Mouse (Mus musculus) heart, embryonic 12.5 days (tissue): Measurements from ENCODE around the gene Slc46a3. TPM values are rescaled to one million over a fixed set of nuclear protein-coding genes. Genes with fewer than 3 reads are reported as not detected.
"Not testable (repeated sequence)": the region's sequence is repeated elsewhere in the genome, so short reads cannot be mapped to it uniquely, and the experiment has no call there.

Source experiments
- ATAC-seq: fragments of 200-750 bp; cut with Nextera tagmentation; 2 replicates; pipeline ENCODE4 v1.8.0; 2017; ENCODE audit warnings: moderate TSS enrichment, moderate library complexity; ENCODE audit not compliant: insufficient number of reproducible peaks, low FRiP score
- H3K27ac ChIP-seq: fragments of 300-500 bp; sonication (generic); 2 replicates; pipeline ENCODE4 v1.5.1; 2016; ENCODE audit warnings: mild to moderate bottlenecking, moderate library complexity; ENCODE audit not compliant: poor library complexity, severe bottlenecking
- H3K27me3 ChIP-seq: fragments of 300-500 bp; sonication (generic); replicated peaks from 2 replicates; pipeline ENCODE4 v1.6.1; 2016; ENCODE audit warnings: mild to moderate bottlenecking, moderate library complexity
- H3K36me3 ChIP-seq: fragments of 300-500 bp; sonication (generic); 2 replicates; pipeline ENCODE4 v1.6.1; 2016; ENCODE audit warnings: mild to moderate bottlenecking, moderate library complexity
- H3K4me1 ChIP-seq: fragments of 300-500 bp; sonication (generic); replicated peaks from 2 replicates; pipeline ENCODE4 v1.6.1; 2016; ENCODE audit warnings: mild to moderate bottlenecking
- H3K4me2 ChIP-seq: fragments of 300-500 bp; sonication (generic); 2 replicates; pipeline ENCODE4 v1.6.1; 2016; ENCODE audit warnings: mild to moderate bottlenecking, moderate library complexity
- H3K4me3 ChIP-seq: fragments of 300-500 bp; sonication (generic); 2 replicates; pipeline ENCODE4 v1.5.1; 2016; ENCODE audit warnings: mild to moderate bottlenecking
- H3K9ac ChIP-seq: fragments of 300-500 bp; sonication (generic); 2 replicates; pipeline ENCODE4 v1.6.1; 2016; ENCODE audit warnings: mild to moderate bottlenecking, moderate library complexity
- H3K9me3 ChIP-seq: fragments of 300-500 bp; sonication (generic); replicated peaks from 2 replicates; pipeline ENCODE4 v1.6.1; 2016; ENCODE audit warnings: mild to moderate bottlenecking, moderate library complexity
- WGBS: fragments of 180-500 bp; shearing (Covaris S2); methylation state at CpG from one replicate; pipeline ENCODE4 v1.1.7; 2016; 5-methylcytosine and 5-hydroxymethylcytosine counted together
- polyA plus RNA-seq: library from polyadenylated mRNA; unstranded; fragments of >200 nt; fragmentation: Nextera tagmentation; extraction: Ambion mirVana; gene quantifications from 2 replicates; pipeline ENCODE4 v1.2.1, GENCODE M21; 2016

The Slc46a3 gene
- polyA plus RNA-seq, 1 experiment from 2014 or later: 2.8 TPM

- Histone ChIP-seq H3K4me3 (no peak overlapping the region), H3K36me3 (no peaks in the 10 kb centered on the region), H3K27me3 (no peaks in the 10 kb centered on the region), H3K9ac (no peak overlapping the region), H3K4me1 (peaks cover 6% of the 10 kb centered on the region), H3K27ac (no peak overlapping the region), H3K4me2 (no peak overlapping the region), H3K9me3 (0 out of 2 replicates have a peak, but pooled peaks cover 6% of the 10 kb centered on the region)
- ATAC-seq: no peak
- WGBS: 78% methylated on average over 5 of the region's 5 CpGs
These were observed 17.1 kb upstream of the Slc46a3 start for GRCm38 (mm10) chr5:147911744-147912143.

- no peak for ATAC-seq
- no peak overlapping the region for H3K9ac ChIP-seq
- H3K36me3 ChIP-seq: no peaks in the 10 kb centered on the region
- WGBS: 72% methylated on average over 12 of the region's 12 CpGs
- H3K4me3 ChIP-seq: no peak overlapping the region
- H3K9me3 ChIP-seq: 0 out of 2 replicates have a peak, but pooled peaks cover 6% of the 10 kb centered on the region
- H3K4me1 ChIP-seq: peaks cover 6% of the 10 kb centered on the region
- no peak overlapping the region for H3K27ac ChIP-seq
- H3K27me3 ChIP-seq: no peaks in the 10 kb centered on the region
- H3K4me2 ChIP-seq: no peak overlapping the region
These were observed 16.3 kb upstream of the Slc46a3 start for GRCm38 (mm10) chr5:147910807-147911509.

GRCm38 (mm10) chr5:147907851-147908250, 13.2 kb upstream of the Slc46a3 start:
- Histone ChIP-seq H3K4me1 (no peaks in the 10 kb centered on the region), H3K9ac (no peak overlapping the region), H3K4me2 (no peak overlapping the region), H3K27me3 (no peaks in the 10 kb centered on the region), H3K27ac (no peak overlapping the region), H3K36me3 (no peaks in the 10 kb centered on the region), H3K9me3 (0 out of 2 replicates have a peak, but pooled peaks cover 6% of the 10 kb centered on the region), H3K4me3 (no peak overlapping the region)
- 91% methylated on average over 8 of the region's 8 CpGs for WGBS
- no peak for ATAC-seq

GRCm38 (mm10) chr5:147907144-147907543, 12.5 kb upstream of the Slc46a3 start:
- H3K9me3 ChIP-seq: 0 out of 2 replicates have a peak, but pooled peaks cover 6% of the 10 kb centered on the region
- no peak overlapping the region for H3K9ac ChIP-seq
- H3K36me3 ChIP-seq: no peaks in the 10 kb centered on the region
- no peaks in the 10 kb centered on the region for H3K4me1 ChIP-seq
- no peak overlapping the region for H3K4me2 ChIP-seq
- no peak for ATAC-seq
- H3K27me3 ChIP-seq: no peaks in the 10 kb centered on the region
- no peak overlapping the region for H3K4me3 ChIP-seq
- WGBS: 62% methylated on average over 10 of the region's 11 CpGs
- no peak overlapping the region for H3K27ac ChIP-seq

GRCm38 (mm10) chr5:147903166-147903565, 8.6 kb upstream of the Slc46a3 start:
- WGBS: 74% methylated on average over 9 of the region's 9 CpGs
- ATAC-seq: no peak

GRCm38 (mm10) chr5:147902008-147902757, 7.6 kb upstream of the Slc46a3 start:
- H3K27ac ChIP-seq: no peak overlapping the region
- ATAC-seq: no peak
- H3K27me3 ChIP-seq: no peaks in the 10 kb centered on the region
- no peaks in the 10 kb centered on the region for H3K4me1 ChIP-seq
- no peaks in the 10 kb centered on the region for H3K9me3 ChIP-seq
- H3K4me3 ChIP-seq: no peak overlapping the region
- no peaks in the 10 kb centered on the region for H3K36me3 ChIP-seq
- H3K9ac ChIP-seq: no peak overlapping the region
- no peak overlapping the region for H3K4me2 ChIP-seq
- WGBS: 50% methylated on average over 15 of the region's 15 CpGs

More at GRCm38 (mm10) chr5:147903166-147903565, 8.6 kb upstream of the Slc46a3 start:
- Histone ChIP-seq H3K4me2 (no peak overlapping the region), H3K27me3 (no peaks in the 10 kb centered on the region), H3K4me1 (no peaks in the 10 kb centered on the region), H3K4me3 (no peak overlapping the region), H3K9me3 (no peaks in the 10 kb centered on the region), H3K27ac (no peak overlapping the region), H3K36me3 (no peaks in the 10 kb centered on the region), H3K9ac (no peak overlapping the region)

- no peak for ATAC-seq
- H3K9me3 ChIP-seq: no peaks in the 10 kb centered on the region
- H3K9ac ChIP-seq: no peak overlapping the region
- H3K27ac ChIP-seq: no peak overlapping the region
- H3K27me3 ChIP-seq: no peaks in the 10 kb centered on the region
- H3K4me1 ChIP-seq: peaks cover 9% of the 10 kb centered on the region
- H3K4me2 ChIP-seq: no peak overlapping the region
- WGBS: 57% methylated on average over 4 of the region's 4 CpGs
- no peak overlapping the region for H3K4me3 ChIP-seq
- H3K36me3 ChIP-seq: no peaks in the 10 kb centered on the region
These were observed 4.4 kb upstream of the Slc46a3 start for GRCm38 (mm10) chr5:147898968-147899549.

GRCm38 (mm10) chr5:147898254-147898653, 3.6 kb upstream of the Slc46a3 start:
- no peaks in the 10 kb centered on the region for H3K36me3 ChIP-seq
- H3K9me3 ChIP-seq: no peaks in the 10 kb centered on the region
- no peak overlapping the region for H3K4me2 ChIP-seq
- no peak for ATAC-seq
- H3K27me3 ChIP-seq: no peaks in the 10 kb centered on the region
- no peak overlapping the region for H3K27ac ChIP-seq
- H3K4me3 ChIP-seq: no peak overlapping the region
- H3K4me1 ChIP-seq: peaks cover 16% of the 10 kb centered on the region
- no peak overlapping the region for H3K9ac ChIP-seq
- WGBS: 56% methylated on average over 2 of the region's 2 CpGs

- not testable (repeated sequence) for H3K36me3 ChIP-seq, H3K9me3 ChIP-seq, H3K27me3 ChIP-seq, H3K27ac ChIP-seq, ATAC-seq, H3K4me3 ChIP-seq, H3K4me2 ChIP-seq, H3K9ac ChIP-seq
- peaks cover 23% of the 10 kb centered on the region for H3K4me1 ChIP-seq
- 74% methylated on average over 4 of the region's 4 CpGs for WGBS
These were observed 1.9 kb upstream of the Slc46a3 start for GRCm38 (mm10) chr5:147896501-147896900.

- 13% methylated on average over 16 of the region's 16 CpGs for WGBS
- no peaks in the 10 kb centered on the region for H3K9me3 ChIP-seq
- peaks cover 23% of the 10 kb centered on the region for H3K4me1 ChIP-seq
- H3K4me3 ChIP-seq: peak overlapping the region; percentile 66
- no peak overlapping the region for H3K27ac ChIP-seq
- H3K36me3 ChIP-seq: no peaks in the 10 kb centered on the region
- peak overlapping the region; percentile 91 for H3K4me2 ChIP-seq
- H3K9ac ChIP-seq: peak overlapping the region; percentile 37; the same call in 1 of the 2 replicates
- ATAC-seq: no peak
- no peaks in the 10 kb centered on the region for H3K27me3 ChIP-seq
These were observed 1.0 kb upstream of the Slc46a3 start for GRCm38 (mm10) chr5:147895436-147896198.
